Mouse (Mus musculus) embryonic fibroblast, embryonic 13.5 days (primary cell): ENCODE results near the gene Kcnma1. TPM values are rescaled to one million over a fixed set of nuclear protein-coding genes. Genes with fewer than 3 reads are reported as not detected.

Source experiments
- H3K27ac ChIP-seq: 2 replicates; pipeline ENCODE4 v1.5.1; 2012; ENCODE audit warnings: low read length, control low read depth, inconsistent platforms; ENCODE audit not compliant: insufficient read depth
- H3K4me1 ChIP-seq: 2 replicates; pipeline ENCODE4 v1.6.1; 2011; ENCODE audit warnings: low read length; ENCODE audit not compliant: control insufficient read depth, insufficient read depth
- H3K4me3 ChIP-seq: 2 replicates; pipeline ENCODE4 v1.5.1; 2011; ENCODE audit warnings: mild to moderate bottlenecking, control low read depth, low read length; ENCODE audit not compliant: insufficient read depth
- CTCF ChIP-seq: IDR thresholded peaks from 2 replicates; pipeline ENCODE4 v1.5.1; 2011; ENCODE audit warnings: mild to moderate bottlenecking, control low read depth, low read length, moderate library complexity, borderline replicate concordance; ENCODE audit not compliant: insufficient read depth
- POLR2A ChIP-seq: IDR thresholded peaks from 2 replicates; pipeline ENCODE4 v1.6.1; 2011; ENCODE audit warnings: low read depth, mild to moderate bottlenecking, control low read depth, low read length, moderate library complexity
- polyA plus RNA-seq: library from polyadenylated mRNA; stranded (reverse); fragments of >200 nt; gene quantifications from 2 replicates; pipeline ENCODE4 v1.2.4, GENCODE M21; 2011; ENCODE audit warnings: low read depth; ENCODE audit not compliant: missing spikeins, insufficient read length

Gene Kcnma1
- 2.4 and 5.9 TPM in 2 replicates for polyA plus RNA-seq

DNA sequence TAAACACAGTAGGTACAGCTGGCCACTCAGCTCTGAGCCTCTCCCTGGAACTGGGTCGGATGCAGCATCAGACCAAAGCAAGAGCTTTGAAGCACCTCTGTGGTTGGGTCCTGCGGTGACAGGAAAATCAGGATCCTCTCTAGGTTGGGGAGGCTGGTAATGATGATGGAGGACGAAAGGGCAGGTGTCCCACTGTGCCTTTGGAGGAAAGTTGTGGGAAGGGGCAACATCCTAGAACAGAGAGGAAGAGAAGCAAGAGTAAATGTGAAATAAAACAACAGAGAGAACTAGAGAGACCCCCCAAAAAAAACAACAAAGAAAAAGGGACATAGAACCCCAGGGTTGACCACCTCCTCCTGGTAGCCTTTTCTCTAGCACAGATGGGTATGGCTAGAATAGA is at the start of gene Kcnma1:
Kcnma1 (minus strand) TSS at position 101 of the 400 bp plus-strand sequence.
- TF ChIP-seq POLR2A = no peak
- TF ChIP-seq CTCF = no peak
- Histone ChIP-seq H3K27ac (no peak within 1 kb of the TSS), H3K4me3 (no peak within 1 kb of the TSS), H3K4me1 (no peaks in the 10 kb centered on the region)

DNA sequence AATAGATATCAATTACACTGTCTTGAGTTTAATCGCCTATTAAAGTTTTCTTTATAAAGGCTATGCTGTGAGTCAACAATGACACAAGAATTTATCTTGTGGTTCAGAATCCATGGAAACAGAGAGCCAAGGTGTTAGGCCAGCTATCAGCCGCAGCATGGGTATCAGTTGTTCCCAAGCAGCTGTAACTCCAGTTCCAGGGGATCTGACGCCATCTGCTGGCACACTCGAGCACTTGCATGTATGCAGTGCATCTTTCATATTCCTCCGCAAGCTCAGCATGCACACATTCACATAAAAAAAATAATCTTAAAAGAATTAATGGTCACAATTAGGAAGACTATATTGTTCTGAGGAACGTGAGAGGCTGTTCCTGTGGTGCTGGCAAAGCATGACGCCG is 45.5 kb upstream of the Kcnma1 start:
- TF ChIP-seq POLR2A = no peak
- peak; percentile 84 for TF ChIP-seq CTCF
- H3K4me3 ChIP-seq = no peak overlapping the region
- no peaks in the 10 kb centered on the region for H3K4me1 ChIP-seq
- no peak overlapping the region for H3K27ac ChIP-seq

DNA sequence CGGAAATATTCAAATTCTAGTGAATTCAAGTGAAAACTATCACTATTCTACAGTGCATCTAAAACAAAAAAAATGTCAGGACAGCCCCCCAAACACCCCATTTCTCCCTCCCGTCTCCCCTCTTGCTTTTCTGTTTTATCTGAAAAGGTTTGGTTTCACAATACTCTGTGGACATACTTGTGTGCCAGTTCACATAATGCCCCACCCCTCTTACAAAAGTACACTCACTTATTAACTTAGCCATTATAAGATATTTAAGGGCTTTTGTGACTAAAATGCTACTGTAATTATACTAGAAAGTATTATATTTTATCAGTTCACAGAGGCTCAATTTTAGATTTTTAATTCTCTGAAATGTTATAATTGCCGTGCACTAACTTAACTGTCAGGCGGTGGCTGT is 45.0 kb upstream of the Kcnma1 start:
- no peak for TF ChIP-seq CTCF
- TF ChIP-seq POLR2A = no peak
- H3K4me3 ChIP-seq = no peak overlapping the region
- no peak overlapping the region for H3K27ac ChIP-seq
- H3K4me1 ChIP-seq = no peaks in the 10 kb centered on the region

DNA sequence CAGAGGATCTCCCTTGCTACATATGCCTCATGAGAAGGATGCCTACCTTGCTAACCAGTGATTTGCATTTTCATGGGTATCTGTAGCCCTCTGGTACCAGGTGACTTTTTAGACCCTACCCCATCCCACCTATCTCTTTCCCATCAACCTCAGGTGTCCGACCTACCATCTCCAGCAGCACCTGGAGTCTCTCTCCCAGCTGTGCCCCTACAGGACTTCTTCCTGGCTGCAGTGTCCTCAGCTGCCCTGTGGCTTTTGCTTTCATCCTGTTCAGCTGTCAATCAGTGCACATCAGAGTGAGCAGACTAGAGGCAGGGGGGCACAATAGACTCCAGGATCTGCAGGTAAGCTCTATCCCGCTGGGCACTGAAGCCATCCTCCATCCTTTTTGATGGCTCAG is 37.5 kb upstream of the Kcnma1 start:
- H3K4me1 ChIP-seq = no peaks in the 10 kb centered on the region
- H3K27ac ChIP-seq = no peak overlapping the region
- H3K4me3 ChIP-seq = no peak overlapping the region
- no peak for TF ChIP-seq CTCF
- TF ChIP-seq POLR2A = no peak

DNA sequence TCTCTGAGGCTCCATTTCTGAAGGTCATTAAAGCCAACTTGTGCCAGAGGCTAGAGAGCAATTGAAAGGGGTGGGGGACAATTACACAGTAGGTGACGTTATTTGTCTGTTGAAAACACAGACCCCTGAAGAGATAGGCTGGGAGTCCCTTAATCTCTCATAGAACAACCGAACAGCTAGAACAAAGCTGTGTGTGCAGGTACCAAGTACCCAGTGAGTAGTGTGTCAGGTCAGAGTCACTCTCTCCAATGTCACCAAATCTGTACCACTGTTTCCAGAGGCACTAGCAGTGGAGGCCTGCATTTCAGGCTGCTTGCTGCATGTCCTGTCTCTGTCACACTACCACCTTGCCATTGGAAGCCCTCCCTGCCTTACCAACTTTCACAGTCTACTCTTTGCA is 22.3 kb upstream of the Kcnma1 start:
- TF ChIP-seq POLR2A = no peak
- TF ChIP-seq CTCF = no peak
- Histone ChIP-seq H3K4me3 (no peak overlapping the region), H3K27ac (no peak overlapping the region), H3K4me1 (no peaks in the 10 kb centered on the region)

DNA sequence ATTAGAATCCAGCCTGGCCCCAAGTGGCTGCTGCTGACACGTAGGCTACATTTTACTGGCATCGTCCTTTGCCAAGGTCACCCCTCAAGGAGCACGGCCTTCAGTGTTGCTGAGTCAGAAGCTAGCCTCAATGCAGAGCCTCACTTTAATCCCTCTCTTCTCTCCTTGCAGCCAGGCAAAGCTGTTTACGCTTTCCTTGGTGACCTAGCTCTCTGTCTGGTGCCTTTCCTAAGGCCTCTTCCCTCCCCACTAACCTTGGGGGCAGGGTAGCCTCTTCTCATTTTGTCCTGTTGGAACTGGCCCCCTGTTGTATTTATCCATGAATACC is 21.9 kb upstream of the Kcnma1 start:
- no peak overlapping the region for H3K27ac ChIP-seq
- H3K4me3 ChIP-seq = no peak overlapping the region
- no peaks in the 10 kb centered on the region for H3K4me1 ChIP-seq
- TF ChIP-seq POLR2A (no peak), CTCF (no peak)

DNA sequence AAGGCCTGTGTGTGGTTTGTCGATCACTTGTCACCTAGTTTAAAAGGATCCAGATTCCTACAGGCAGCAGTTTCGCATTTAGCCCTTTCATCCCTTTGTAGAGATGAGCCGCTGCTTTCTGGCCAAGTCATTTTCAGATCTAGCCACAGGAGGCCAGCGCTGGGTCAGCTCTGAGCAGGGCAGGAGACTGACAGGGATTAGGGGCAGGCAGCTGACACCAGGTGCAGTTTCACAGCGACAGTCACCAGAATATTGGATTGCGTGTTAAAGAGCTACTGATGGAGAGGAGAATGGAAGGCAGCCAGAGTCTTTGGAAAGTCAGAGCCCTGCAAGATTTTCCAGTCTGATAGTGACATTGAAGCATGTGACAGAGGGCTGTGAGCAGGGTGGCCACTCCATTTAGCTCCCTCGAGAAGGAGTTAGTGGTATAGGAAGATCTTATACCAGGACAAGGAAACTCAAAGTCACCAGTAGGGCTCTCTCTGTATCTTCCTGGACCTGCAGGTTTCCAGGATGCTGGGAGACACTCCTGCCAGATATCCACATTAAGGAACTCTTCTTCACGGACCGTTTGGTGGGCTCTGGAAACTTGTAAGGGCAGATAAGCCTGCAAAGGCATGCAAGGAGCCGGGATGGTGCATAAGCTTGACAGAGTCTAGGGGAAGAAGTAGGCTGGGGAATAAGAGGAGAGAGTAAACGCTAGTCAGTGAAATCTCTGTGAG is 21.4 kb upstream of the Kcnma1 start:
- Histone ChIP-seq H3K4me1 (no peaks in the 10 kb centered on the region), H3K4me3 (no peak overlapping the region), H3K27ac (no peak overlapping the region)
- no peak for TF ChIP-seq CTCF
- no peak for TF ChIP-seq POLR2A

DNA sequence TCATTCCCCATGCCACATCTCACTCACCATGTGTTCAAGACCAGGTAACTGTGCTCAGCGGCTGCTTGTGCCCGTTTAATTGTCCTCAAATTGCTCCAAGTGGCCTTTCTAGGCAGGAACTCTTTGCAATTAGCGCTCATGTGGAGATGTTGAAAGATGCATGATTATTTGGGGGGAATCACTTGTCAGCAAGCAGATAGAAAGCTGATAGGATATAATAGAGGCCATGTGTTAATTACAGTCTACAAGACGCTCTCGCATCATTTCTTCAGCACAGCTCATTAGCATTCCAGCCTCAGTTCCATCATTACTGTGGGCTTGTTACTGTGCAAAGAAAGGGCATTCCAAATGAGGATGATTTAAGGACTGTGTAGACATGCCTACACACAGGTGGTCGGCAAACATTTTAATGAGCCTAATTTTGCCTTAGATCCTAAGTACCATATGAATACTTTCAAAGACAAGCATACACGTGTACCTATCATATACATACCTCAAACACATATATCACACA is 18.6 kb upstream of the Kcnma1 start:
- no peak for TF ChIP-seq POLR2A
- no peak for TF ChIP-seq CTCF
- H3K4me3 ChIP-seq = no peak overlapping the region
- H3K27ac ChIP-seq = no peak overlapping the region
- H3K4me1 ChIP-seq = no peaks in the 10 kb centered on the region

DNA sequence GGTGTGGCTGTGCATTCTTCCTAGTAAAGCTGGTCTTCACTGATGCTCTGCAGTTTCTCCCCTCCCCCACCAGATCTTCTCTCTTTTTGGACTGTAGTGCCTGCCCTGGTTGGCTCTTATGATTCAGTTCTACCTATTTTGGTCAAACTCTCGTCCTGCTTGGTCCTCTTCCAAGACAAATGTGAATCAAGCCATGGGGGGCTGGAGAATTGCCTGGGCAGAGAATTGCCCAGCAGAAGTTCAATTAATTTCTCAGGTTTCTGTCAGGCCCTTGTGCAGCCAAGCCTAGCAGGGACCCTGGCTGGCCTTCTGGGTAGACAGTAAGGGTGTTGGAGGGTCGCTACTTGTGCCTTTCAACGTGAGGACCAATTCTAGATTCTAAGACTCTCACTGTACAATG is 17.9 kb upstream of the Kcnma1 start:
- no peak overlapping the region for H3K4me3 ChIP-seq
- H3K27ac ChIP-seq = no peak overlapping the region
- no peaks in the 10 kb centered on the region for H3K4me1 ChIP-seq
- TF ChIP-seq CTCF (no peak), POLR2A (no peak)

DNA sequence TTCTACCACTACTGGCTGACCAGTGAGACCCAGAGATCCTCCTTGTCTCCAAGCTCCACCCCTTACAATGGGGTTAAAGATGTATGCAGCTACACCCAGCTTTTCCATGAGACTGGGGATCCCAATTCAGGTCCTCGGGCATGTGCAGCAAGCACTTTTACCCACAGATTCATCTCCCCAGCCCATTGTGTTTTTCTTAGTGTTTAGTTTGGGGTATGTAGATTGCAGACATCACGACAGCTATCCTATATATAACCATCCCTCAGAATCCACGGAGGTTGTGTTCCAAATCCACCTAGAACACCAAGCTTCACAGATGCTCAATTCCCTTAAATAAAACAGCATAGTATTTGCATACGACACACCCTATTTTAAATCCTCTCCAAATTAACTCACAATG is 6.4 kb upstream of the Kcnma1 start:
- Histone ChIP-seq H3K27ac (no peak overlapping the region), H3K4me1 (no peaks in the 10 kb centered on the region), H3K4me3 (no peak overlapping the region)
- TF ChIP-seq POLR2A (no peak), CTCF (no peak)
